Mouse (Mus musculus): ENCODE results near the gene Bpifb4.

GRCm38 (mm10) chr2:153906626-153907025 is 31.4 kb upstream of the Bpifb4 start:
- TF ChIP-seq POLR2A (IDR thresholded peaks at IDR 0.05; ENCODE audit: control insufficient read depth in 1 of 2, insufficient read depth in 1 of 2, low read depth in 1 of 2, low read length in 2 of 2, poor library complexity in 1 of 2) (no peak), TCF12 (IDR thresholded peaks at IDR 0.05; ENCODE audit: low read depth, low read length) (no peak), USF2 (IDR thresholded peaks at IDR 0.05; ENCODE audit: borderline replicate concordance in 1 of 2, insufficient read depth in 1 of 2, low read depth in 1 of 2, low read length in 2 of 2) (no peak), ZKSCAN1 (IDR thresholded peaks at IDR 0.05; ENCODE audit: low read depth, low read length) (no peak), NELFE (IDR thresholded peaks at IDR 0.05; ENCODE audit: low read depth, low read length) (no peak), JUND (IDR thresholded peaks at IDR 0.05; ENCODE audit: low read depth, low read length) (no peak), SIN3A (IDR thresholded peaks at IDR 0.05; ENCODE audit: low read length) (no peak), CTCF (IDR thresholded peaks at IDR 0.05 in 2 of 3, conservative IDR thresholded peaks at IDR 0.05 in 1 of 3; ENCODE audit: control insufficient read depth in 1 of 3, insufficient read depth in 1 of 3, low read depth in 2 of 3, low read length in 3 of 3, poor library complexity in 1 of 3, severe bottlenecking in 1 of 3) (no peak), ELF1 (IDR thresholded peaks at IDR 0.05; ENCODE audit: low read depth, low read length) (no peak), ZMIZ1 (IDR thresholded peaks at IDR 0.05; ENCODE audit: low read depth, low read length) (no peak), MEF2A (IDR thresholded peaks at IDR 0.05; ENCODE audit: extremely low read depth, insufficient replicate concordance, low read depth, low read length, poor library complexity, severe bottlenecking) (no peak), MAZ (IDR thresholded peaks at IDR 0.05; ENCODE audit: low read depth, low read length) (no peak), TAL1 (IDR thresholded peaks at IDR 0.05; ENCODE audit: low read length) (no peak)
